Mouse (Mus musculus) left cerebral cortex, postnatal 25 days (tissue): Measurements from ENCODE around the gene Sgk1. TPM values are rescaled to one million over a fixed set of nuclear protein-coding genes. Genes with fewer than 3 reads are reported as not detected.
A peak's percentile ranks its signal among the peaks of the same experiment; 100 is the strongest.

ENCODE experiments used
- DNase-seq, 2 experiments: peaks; one replicate each; pipeline ENCODE4 v3.0.0; 2022; ENCODE audit warnings: low spot score in 2 of 2, mixed read lengths in 1 of 2
- intact Hi-C: fragments of 180-260 bp; cut with DNase I; formaldehyde crosslinking; loops from one replicate; pipeline ENCODE4 v1.15.1; 2025
- total RNA-seq, 2 experiments: library from RNA; stranded (reverse); gene quantifications; 2 replicates each; pipeline ENCODE4 v1.2.3; 2021

Sgk1 gene
- total RNA-seq, 2 experiments from 2014 or later = 69.3 to 73.0 TPM

DNA sequence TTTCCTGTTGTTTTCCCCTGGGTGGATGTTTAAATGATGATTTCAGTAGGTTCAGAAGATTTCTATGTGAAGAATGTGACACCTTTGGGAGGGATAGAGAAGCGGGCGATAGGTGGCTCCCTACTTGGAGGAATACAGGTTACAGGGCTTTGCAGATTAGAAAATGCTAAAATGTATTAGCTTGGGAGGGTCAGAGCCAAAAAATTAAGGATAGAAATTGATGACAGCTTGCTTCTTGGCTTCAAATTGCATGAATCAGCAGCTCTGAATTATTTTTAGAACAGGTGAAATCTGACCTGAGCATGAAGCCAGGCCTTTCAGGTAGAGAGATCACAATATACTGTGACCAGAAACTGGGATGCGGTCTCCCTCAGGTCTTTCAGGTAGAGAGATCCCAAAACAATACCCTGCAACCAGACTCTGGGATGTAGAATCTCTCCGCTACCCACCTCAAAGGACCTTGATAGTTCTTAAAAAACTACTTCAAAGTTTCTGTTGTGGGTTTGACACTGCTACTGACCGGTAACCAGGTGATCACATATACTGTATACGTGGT lies 61.2 kb downstream of the Sgk1 start:
- DNase-seq = no peak
- intact Hi-C loops = no loop called here

GRCm38 (mm10) chr10:21945195-21945594 lies 63.2 kb downstream of the Sgk1 start:
- intact Hi-C loops = no loop called here
- DNase-seq = no peak

DNA sequence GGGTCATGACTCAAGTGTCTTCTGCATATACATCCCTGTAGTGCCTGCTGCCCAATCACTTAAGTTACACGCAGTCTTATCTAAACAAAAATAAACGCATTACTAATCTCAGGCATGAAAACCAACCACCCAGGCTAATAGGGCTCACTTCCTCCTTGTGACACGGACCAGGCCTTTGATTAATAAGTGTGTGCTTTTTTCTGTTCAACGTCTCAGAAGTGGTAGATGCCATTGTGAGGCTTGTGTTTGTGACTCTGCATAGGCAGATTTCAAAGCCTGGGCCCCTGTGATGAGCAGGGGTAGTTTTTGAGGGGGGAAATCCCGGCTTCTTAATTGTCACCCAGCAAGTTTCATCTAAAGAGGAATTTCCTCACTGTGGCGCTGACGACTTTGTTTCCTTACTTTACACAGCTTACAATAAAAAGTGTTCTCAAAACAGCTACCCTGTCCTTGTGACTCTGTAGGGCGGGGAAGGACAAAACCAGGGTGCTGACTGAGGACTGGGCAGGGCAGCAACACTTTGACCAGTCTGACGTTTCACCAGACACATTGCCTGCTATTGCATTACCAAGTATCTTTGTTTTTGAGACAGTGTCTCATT lies 64.9 kb downstream of the Sgk1 start:
- intact Hi-C loops = no loop called here

GRCm38 (mm10) chr10:21952520-21952919 lies 70.5 kb downstream of the Sgk1 start:
- DNase-seq = no peak
- intact Hi-C loops = no loop called here

More for the DNA sequence above, 64.9 kb downstream of the Sgk1 start:
- DNase-seq = no peak

DNA sequence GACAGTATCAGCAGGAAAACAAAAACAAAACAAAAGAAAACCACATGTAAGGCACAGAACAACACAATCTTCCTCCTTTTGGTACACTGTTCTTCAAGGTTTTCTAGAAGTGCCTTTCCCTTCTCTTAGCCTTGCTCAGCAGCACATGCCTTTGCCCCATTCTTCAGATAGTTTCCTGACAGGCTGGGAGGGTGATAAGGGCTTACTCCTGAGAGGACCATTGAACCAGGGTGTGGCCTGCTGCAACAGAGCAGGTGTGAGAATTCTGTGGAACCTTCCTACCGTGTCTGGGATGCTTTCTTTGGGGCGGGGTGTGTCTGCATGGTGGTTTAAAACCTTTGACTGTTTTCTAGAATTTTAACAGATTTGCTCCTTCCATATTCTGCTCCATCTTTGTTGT lies 79.1 kb downstream of the Sgk1 start:
- no peak for DNase-seq
- intact Hi-C loops = no loop called here

GRCm38 (mm10) chr10:21963005-21963404 lies 81.0 kb downstream of the Sgk1 start:
- DNase-seq = peak in 1 of 2 experiments; percentile 37
- intact Hi-C loops = no loop called here

DNA sequence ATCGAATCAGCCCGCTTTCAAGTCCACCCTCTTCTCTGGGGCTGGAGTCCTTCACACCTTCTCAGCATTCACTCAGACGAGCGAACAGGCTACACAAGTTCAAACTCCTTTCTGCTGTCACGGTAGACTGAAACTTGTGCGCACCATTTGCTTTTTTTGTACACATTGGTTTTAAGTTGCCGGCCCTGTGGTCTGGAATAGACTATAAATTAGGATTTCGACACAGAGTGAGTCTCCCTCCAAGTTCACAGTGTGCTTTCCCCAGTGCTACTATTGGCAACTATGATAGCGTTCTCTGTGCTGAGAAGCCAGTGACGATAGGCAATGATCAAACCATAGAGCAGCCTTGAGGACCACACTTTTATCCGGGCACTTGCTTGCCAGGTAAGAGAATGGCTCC lies 91.7 kb downstream of the Sgk1 start:
- intact Hi-C loops = no loop called here
- DNase-seq = no peak

DNA sequence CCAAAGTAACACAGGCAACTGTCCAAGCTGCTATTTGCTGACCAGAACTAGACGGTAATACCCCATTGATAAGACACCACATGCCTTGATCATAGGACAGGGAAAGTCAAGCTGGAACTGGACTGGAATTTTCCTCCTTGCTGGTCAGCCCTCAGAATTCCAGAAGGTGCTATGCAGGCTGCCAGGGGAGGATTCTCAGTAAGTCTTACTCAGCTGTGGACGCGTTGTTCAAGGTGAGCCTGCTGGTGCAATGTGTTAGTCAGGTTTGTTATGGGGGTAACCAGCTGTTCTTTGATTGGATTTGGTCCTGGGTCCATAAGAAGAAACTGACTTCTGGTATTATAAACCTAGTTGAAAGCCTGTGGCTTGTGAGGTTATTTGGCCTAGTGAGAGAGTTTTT lies 92.8 kb downstream of the Sgk1 start:
- intact Hi-C loops = no loop called here
- no peak for DNase-seq

DNA sequence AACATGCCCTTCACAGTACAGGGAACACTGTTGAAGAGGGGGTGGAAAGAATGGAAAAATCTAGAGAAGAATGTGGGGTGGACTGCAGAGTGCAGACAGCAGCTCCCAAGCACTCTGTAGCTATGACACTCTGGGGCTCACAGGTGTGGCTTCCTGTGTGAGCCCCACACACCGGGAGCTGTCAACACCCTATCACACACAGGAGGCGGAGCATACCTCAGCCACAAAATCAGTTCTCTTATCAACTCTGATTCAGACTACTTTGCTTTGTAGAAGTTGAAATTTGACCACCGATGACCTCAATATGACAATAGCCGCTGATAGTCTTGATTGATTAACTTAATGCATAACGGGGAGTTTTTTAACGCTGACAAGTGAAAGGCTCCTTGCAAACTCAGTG lies 93.4 kb downstream of the Sgk1 start:
- no peak for DNase-seq
- intact Hi-C loops = no loop called here

GRCm38 (mm10) chr10:21976253-21976652 lies 94.3 kb downstream of the Sgk1 start:
- no peak for DNase-seq
- intact Hi-C loops = no loop called here

DNA sequence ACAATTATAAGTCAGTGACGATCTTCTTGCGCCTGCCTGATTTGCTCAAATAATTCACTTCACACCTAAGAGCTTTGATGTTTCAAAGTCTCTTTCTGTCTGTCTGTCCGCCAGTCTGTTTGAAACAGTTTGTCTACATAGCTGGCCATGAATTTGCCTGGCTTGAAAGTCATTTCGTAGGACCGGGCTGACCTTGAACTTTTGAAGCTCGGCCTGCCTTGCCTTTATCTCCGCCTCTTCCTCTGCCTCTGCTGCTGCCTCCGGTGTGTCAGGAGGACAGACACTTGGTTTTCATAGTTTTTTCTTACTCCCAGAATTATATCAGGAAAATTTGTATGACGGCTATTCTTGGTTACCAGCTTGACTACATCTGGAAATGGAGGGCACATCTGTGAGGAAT lies 96.4 kb downstream of the Sgk1 start:
- intact Hi-C loops = no loop called here
- no peak for DNase-seq

GRCm38 (mm10) chr10:21979286-21979965 lies 97.4 kb downstream of the Sgk1 start:
- no peak for DNase-seq
- intact Hi-C loops = no loop called here

- no peak for DNase-seq
- intact Hi-C loops = no loop called here
These were observed 98.9 kb downstream of the Sgk1 start for GRCm38 (mm10) chr10:21980780-21981435.

- intact Hi-C loops = no loop called here
- DNase-seq = no peak
These were observed 100.3 kb downstream of the Sgk1 start for GRCm38 (mm10) chr10:21982303-21982702.

- DNase-seq = no peak
- intact Hi-C loops = no loop called here
These were observed 106.5 kb downstream of the Sgk1 start for GRCm38 (mm10) chr10:21988489-21988888.

- peak; percentile 82 to 92 for DNase-seq
- intact Hi-C loops = loop anchor here (5.0 kb wide), 5 partner anchors 229 to 464 kb away; no protein-coding TSS in a partner anchor
These were observed 109.4 kb downstream of the Sgk1 start for GRCm38 (mm10) chr10:21991351-21991840.

DNA sequence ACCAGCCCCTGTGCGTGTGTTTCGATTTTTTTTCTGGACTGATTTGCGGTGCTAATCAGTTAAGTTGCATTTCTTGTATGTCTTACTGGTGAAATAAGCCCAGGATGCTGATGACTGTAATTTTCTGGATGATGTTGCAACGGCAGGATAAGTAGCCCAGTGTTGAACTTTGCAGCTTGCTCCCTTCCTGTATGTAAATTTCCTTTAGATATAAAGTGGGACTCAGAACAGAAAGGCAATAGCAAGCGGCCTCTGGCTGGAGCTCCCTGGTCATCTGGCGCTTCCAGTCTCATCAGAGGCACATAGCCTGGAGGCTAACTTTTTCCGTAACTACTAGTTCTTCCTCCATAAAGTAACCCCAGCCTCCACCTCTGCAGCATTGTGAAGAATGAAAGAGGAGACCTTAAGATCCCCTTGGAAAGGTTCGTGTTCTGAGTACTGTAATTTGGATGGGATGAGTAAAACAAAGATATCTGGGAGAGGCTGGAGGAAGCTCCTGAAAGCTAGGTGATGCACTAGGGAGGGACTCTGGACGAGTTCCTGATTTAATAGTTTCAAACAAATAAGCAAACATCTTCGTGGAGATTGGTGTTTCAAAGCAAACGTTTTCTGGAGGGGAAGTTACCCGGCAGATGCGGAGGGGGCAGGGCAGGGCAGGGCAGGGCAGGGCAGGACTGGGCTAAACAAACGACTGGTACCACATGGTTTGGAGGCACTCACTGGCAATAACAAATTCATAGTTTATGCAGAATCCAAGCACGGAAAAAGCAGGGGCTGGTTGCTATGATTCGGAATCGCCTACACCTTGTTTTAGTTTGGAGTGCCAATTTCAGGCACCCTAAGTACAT lies 110.2 kb downstream of the Sgk1 start:
- intact Hi-C loops = loop anchor here (5.0 kb wide), 5 partner anchors 230 to 465 kb away; no protein-coding TSS in a partner anchor
- DNase-seq = peak; percentile 40 to 79

DNA sequence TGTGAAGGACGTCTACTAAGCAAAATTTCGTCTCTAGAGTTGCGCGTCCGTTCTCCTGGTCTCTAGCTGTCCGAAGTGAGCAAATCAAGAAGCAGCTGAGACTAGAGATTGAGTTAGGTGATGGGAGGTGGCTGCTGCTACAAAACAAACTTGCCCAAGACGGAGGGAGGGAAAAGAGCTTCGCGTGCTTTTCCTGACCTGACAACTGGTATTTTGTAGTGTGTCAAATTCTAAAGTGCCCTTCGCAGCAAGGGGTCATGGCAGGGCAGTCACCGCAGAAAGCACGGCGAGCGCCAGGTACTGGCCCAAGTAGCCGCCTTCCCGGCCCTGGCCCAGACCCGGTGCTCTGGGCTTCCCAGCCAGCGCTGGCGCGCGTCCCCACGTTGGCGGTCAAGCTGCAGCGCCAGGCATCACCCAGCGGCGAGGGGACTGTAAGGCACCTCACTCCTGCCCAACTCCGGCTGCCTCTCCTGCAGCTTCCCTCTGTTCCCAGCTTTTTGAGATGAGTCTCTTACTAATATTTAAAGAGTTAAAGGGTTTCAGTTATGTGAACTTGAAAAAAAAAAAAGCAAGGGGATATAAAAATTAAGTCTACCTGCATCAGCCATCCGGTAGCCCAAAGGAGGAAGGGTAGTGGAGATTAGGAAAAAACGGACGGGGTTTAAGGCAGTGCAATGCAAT lies 111.0 kb downstream of the Sgk1 start:
- DNase-seq = peak; percentile 78 to 83
- intact Hi-C loops = loop anchor here (1.0 to 5.0 kb wide), 6 partner anchors 110 to 466 kb away; no protein-coding TSS in a partner anchor
